Mouse (Mus musculus) C2C12 (cell line): ENCODE measurements around the gene Fam229a.

Experiments used
- CEBPB ChIP-seq: IDR thresholded peaks from one replicate; pipeline ENCODE4 v1.6.1; 2011; ENCODE audit warnings: low read depth, mild to moderate bottlenecking, control low read depth, moderate library complexity
- CTCF ChIP-seq: IDR thresholded peaks from one replicate; pipeline ENCODE4 v1.5.1; 2011; ENCODE audit not compliant: control insufficient read depth, insufficient read depth, insufficient read length
- MAX ChIP-seq: IDR thresholded peaks from one replicate; pipeline ENCODE4 v1.6.1; 2011; ENCODE audit warnings: mild to moderate bottlenecking, control low read depth
- USF1 ChIP-seq: IDR thresholded peaks from one replicate; pipeline ENCODE4 v1.6.1; 2011; ENCODE audit warnings: low read depth, mild to moderate bottlenecking, control low read depth, moderate library complexity

DNA sequence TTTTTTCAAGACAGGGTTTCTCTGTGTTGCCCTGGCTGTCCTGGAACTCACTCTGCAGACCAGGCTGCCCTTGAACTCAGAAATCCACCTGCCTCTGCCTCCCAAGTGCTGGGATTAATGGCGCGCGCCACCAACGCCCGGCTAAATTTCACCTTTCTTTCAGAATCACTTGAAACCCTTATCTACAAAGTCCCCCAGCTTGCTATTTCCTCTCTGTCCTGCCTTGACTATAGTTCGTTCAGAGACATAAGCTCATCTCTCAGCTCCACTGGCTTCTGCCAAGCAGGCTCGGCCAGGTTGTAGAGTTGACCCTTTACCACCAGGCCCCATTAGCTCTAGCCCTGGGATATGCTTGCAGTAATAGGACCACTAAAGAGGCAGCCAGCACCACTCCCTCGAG lies 43.6 kb upstream of the Fam229a start:
- TF ChIP-seq CTCF (no peak), USF1 (no peak), MAX (no peak), CEBPB (no peak)
